Mouse (Mus musculus) B cell, adult (primary cell): ENCODE results near the gene Ceacam15. TPM values are rescaled to one million over a fixed set of nuclear protein-coding genes. Genes with fewer than 3 reads are reported as not detected.

Experiments used
- total RNA-seq: library from RNA; stranded (reverse); gene quantifications from 4 replicates; pipeline ENCODE4 v1.2.4, GENCODE M21; 2023; ENCODE audit not compliant: inconsistent age

The Ceacam15 gene
- total RNA-seq: not detected in 4 replicates

DNA sequence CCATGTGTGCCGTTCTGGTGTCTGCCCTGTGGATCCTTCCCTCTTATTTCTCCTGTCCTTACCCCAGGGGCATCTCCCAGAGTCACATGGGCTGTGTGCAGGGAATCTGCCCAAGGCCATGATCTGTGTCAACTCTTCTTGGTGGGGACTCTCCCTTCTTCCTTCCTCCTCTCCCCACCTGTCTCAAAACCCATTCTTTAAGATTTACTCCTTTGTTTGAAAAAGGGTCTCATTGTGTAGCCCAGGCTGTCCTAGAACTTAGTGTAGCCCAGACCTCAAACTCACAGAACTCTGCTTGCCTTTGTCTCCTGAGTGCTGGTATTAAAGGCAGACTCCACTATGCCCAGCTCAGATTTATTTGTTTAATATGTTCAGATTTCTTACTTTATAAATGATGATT is at the start of gene Ceacam15:
TSS of gene Ceacam15 (minus strand) at position 101 of the 400 bp plus-strand sequence.

DNA sequence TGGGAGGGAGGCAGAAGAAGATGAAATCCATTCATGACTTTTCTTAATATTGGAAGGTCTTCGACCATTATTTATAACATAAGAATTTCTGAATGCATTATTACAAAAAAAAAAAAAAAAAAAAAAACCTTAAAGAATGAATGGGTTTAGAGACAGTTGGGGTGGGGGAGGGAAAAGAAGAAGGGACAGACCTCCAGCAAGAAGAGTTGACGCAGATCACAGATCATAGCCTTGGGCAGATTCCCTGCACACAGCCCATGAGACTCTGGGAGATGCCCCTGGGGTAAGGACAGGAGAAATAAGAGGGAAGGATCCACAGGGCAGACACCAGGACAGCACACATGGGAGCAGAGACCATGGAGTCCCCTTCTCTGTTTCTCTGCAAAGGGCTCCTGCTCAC is 46.1 kb upstream of the Ceacam15 start, which contains the start of gene Ceacam9:
TSS of gene Ceacam9 (plus strand) at position 301 of the 400 bp plus-strand sequence.

Other genes with a start within 250 kb of the Ceacam15 start
- 35.9 to 42.6 TPM (median 37.4 TPM) in 4 replicates for gene Tmem160, start 222.9 kb downstream of the Ceacam15 start, total RNA-seq
- not detected in 4 replicates for gene Npas1, start 198.0 kb downstream of the Ceacam15 start, total RNA-seq
- 18.4 to 22.2 TPM (median 21.3 TPM) in 4 replicates for gene Arhgap35, start 60.7 kb downstream of the Ceacam15 start, total RNA-seq
- gene Ceacam9, start 46.2 kb upstream of the Ceacam15 start, total RNA-seq: not detected in 4 replicates
- 70.4 to 91.1 TPM (median 83.8 TPM) in 4 replicates for gene Ap2s1, start 62.7 kb upstream of the Ceacam15 start, total RNA-seq
- 169 to 191 TPM (median 177 TPM) in 4 replicates for gene Slc1a5, start 105.6 kb upstream of the Ceacam15 start, total RNA-seq
- gene Strn4, start 140.2 kb upstream of the Ceacam15 start, total RNA-seq: 120 to 167 TPM (median 130 TPM) in 4 replicates
- 23.7 to 27.9 TPM (median 25.9 TPM) in 4 replicates for gene Fkrp, start 141.0 kb upstream of the Ceacam15 start, total RNA-seq
- gene Prkd2, start 167.2 kb upstream of the Ceacam15 start, total RNA-seq: 229 to 250 TPM (median 238 TPM) in 4 replicates
- 0.26 TPM in 1 of 4 replicates, not detected in the others for gene Dact3, start 199.6 kb upstream of the Ceacam15 start, total RNA-seq
- not detected in 4 replicates for gene Gng8, start 216.1 kb upstream of the Ceacam15 start, total RNA-seq
- gene Ptgir, start 230.8 kb upstream of the Ceacam15 start, total RNA-seq: 0.16 TPM in 1 of 4 replicates, not detected in the others
- 124 to 150 TPM (median 135 TPM) in 4 replicates for gene Calm3, start 248.4 kb upstream of the Ceacam15 start, total RNA-seq